13 mouse cellular contexts compared by ENCODE assay signal in the genomic region with DNA sequence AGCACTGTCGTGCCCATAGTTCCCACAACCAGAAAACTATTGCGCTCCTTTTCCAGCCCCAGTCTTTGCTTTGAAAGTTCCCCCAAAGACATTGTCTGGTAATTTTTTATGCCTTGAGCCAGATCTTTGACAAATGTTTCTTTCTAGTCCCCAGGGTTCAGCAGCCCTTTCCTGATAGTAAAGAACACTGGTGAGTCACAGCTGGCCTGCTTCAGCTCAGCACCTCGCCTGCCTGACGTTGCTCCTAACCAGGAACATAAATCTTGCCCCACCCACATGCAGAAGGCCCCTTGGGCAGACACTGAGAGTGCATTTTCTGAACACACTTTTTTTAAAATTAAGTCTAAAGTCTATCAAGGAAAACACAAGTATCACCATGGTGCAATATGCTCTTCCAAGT. TPM values are rescaled to one million over a fixed set of nuclear protein-coding genes. Genes with fewer than 3 reads are reported as not detected.
DNase-seq lines count a peak whose midpoint lies in the region; ATAC-seq and TF ChIP-seq lines count a peak whose summit lies in the region.
"Had no signal": no experiment of that assay in that cellular context is flagged by ENCODE, and none has a peak within 500 bp of the region (broad histone marks: within the 10 kb centered on the region; RNA-seq: fewer than 3 reads in every experiment).

No protein-coding gene starts in this region.

- intact Hi-C loops in heart, postnatal 25 days (cut with DNase I): no loop called here

- peak; percentile 79 for DNase-seq in kidney, postnatal 0 days (ENCODE audit: low spot score)
- DNase-seq in kidney, adult 11 months: no peak
- DNase-seq in heart, adult 9 months (ENCODE audit: low spot score in 2 of 2): peak; percentile 39 to 45
- peak; percentile 21 for DNase-seq in heart, postnatal 25 days (ENCODE audit: low spot score)
- DNase-seq in lung, postnatal 4 days: peak; percentile 24 to 77
- no peak for DNase-seq in ovary, postnatal 10 days (ENCODE audit: low spot score)
- DNase-seq in spleen, postnatal 14 days (ENCODE audit: low spot score in 2 of 2): no peak
- DNase-seq in embryonic facial prominence, embryonic 10.5 days (ENCODE audit: low spot score): no peak
- DNase-seq: cerebellum, adult 18-20 months; retina, postnatal 1 day had no signal

- no peaks in the 10 kb centered on the region for H3K9me3 ChIP-seq in kidney, postnatal 0 days (replicated peaks; ENCODE audit: low read length)
- H3K9me3 ChIP-seq in embryonic facial prominence, embryonic 10.5 days: no peaks in the 10 kb centered on the region
- H3K9me3 ChIP-seq: hindbrain, embryonic 15.5 days had no signal

- H3K4me2 ChIP-seq in kidney, postnatal 0 days (ENCODE audit: low read length): no peak overlapping the region
- H3K4me2 ChIP-seq: hindbrain, embryonic 15.5 days had no signal

- ATAC-seq in kidney, postnatal 0 days (replicated peaks; ENCODE audit: low FRiP score, low read depth): no peak

- H3K36me3 ChIP-seq in kidney, postnatal 0 days (ENCODE audit: insufficient read depth, low read length): no peaks in the 10 kb centered on the region
- no peaks in the 10 kb centered on the region for H3K36me3 ChIP-seq in embryonic facial prominence, embryonic 10.5 days (replicated peaks)

- H3K4me3 ChIP-seq in kidney, postnatal 0 days (replicated peaks; ENCODE audit: low read depth, low read length): no peak overlapping the region
- no peak overlapping the region for H3K4me3 ChIP-seq in embryonic facial prominence, embryonic 10.5 days
- H3K4me3 ChIP-seq: hindbrain, embryonic 15.5 days had no signal

- 19% methylated on average over 4 of the region's 4 CpGs for WGBS in kidney, postnatal 0 days
- 65% methylated on average over 4 of the region's 4 CpGs for WGBS in embryonic facial prominence, embryonic 10.5 days

- H3K9ac ChIP-seq in kidney, postnatal 0 days (ENCODE audit: low read depth, low read length): no peak overlapping the region
- H3K9ac ChIP-seq: hindbrain, embryonic 15.5 days had no signal

- no peak for TF ChIP-seq CTCF in kidney, postnatal 0 days (IDR thresholded peaks at IDR 0.05; ENCODE audit: low read depth)

- H3K27me3 ChIP-seq in kidney, postnatal 0 days (ENCODE audit: insufficient read depth, low read length): no peaks in the 10 kb centered on the region
- no peaks in the 10 kb centered on the region for H3K27me3 ChIP-seq in embryonic facial prominence, embryonic 10.5 days (replicated peaks; ENCODE audit: low read depth, poor library complexity, severe bottlenecking)
- H3K27me3 ChIP-seq: hindbrain, embryonic 15.5 days had no signal

- peaks cover 11% of the 10 kb centered on the region; the same call in 1 of the 2 replicates for H3K4me1 ChIP-seq in kidney, postnatal 0 days (replicated peaks; ENCODE audit: insufficient read depth, low read length)
- peaks cover 13% of the 10 kb centered on the region for H3K4me1 ChIP-seq in embryonic facial prominence, embryonic 10.5 days

- H3K27ac ChIP-seq in kidney, postnatal 0 days: no peak overlapping the region; the same call in 1 of the 2 replicates
- H3K27ac ChIP-seq in embryonic facial prominence, embryonic 10.5 days (replicated peaks): no peak overlapping the region
- H3K27ac ChIP-seq: hindbrain, embryonic 15.5 days had no signal

RNA-seq across cellular contexts. Expression of a gene that starts 3.6 kb away (rescaled TPM):
- 0.66 and 0.78 TPM in 2 replicates for polyA plus RNA-seq in kidney, postnatal 0 days (2015; fragmentation: Nextera tagmentation; extraction: Ambion mirVana)
- total RNA-seq in heart, postnatal 25 days (2021): not detected
- polyA plus RNA-seq in embryonic facial prominence, embryonic 10.5 days (2016; fragmentation: Nextera tagmentation; extraction: Ambion mirVana): not detected in 2 replicates
- polyA plus RNA-seq: embryonic facial prominence, embryonic 11.5 days; liver, embryonic 16.5 days had no signal

RNA-seq across cellular contexts. Expression of a gene that starts 14.8 kb away (rescaled TPM):
- polyA plus RNA-seq in kidney, postnatal 0 days (2015; fragmentation: Nextera tagmentation; extraction: Ambion mirVana): 4.7 and 4.8 TPM in 2 replicates
- 1 to 10 TPM; 3.0 to 4.3 TPM for total RNA-seq in heart, postnatal 25 days (2021)
- polyA plus RNA-seq in embryonic facial prominence, embryonic 10.5 days (2016; fragmentation: Nextera tagmentation; extraction: Ambion mirVana): 1.6 and 2.8 TPM in 2 replicates

Comparison
In these comparisons a context has a peak if more than half of its experiments do, and no peak if none do; other contexts are left out.
1. DNase-seq: peak in kidney, postnatal 0 days (single experiment), heart, adult 9 months (2 of 2), heart, postnatal 25 days (single experiment) and lung, postnatal 4 days (2 of 2); none in kidney, adult 11 months (single experiment), ovary, postnatal 10 days (single experiment), spleen, postnatal 14 days (0 of 2) and embryonic facial prominence, embryonic 10.5 days (single experiment).